Mouse (Mus musculus): ENCODE measurements around the gene Tbata. TPM values are rescaled to one million over a fixed set of nuclear protein-coding genes. Genes with fewer than 3 reads are reported as not detected.

Gene Tbata
- not detected for polyA plus RNA-seq (2015; fragmentation: Illumina TruSeq; extraction: RNeasy Lipid Tissue Mini Kit (QIAGEN cat#74804); ENCODE audit: insufficient read depth, low replicate concordance)

DNA sequence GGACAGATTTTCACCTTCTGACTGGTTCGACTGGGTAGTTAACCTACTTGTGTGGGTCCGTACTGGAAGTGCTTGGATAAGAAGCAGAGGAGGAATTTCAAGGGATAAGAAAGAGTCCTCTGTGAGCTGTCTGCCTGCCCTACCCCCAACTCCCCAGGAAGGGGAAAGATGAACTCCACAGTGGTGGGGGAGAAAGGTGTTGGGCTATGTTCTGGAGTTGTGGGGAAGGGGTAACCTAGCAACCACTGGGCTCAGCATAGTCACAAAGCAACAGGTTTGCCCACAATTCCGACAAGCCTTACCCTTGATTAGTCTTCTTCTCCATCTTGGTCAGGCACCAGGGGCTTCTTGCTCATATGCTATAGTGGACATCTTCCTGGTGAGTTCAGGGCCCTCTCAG is at the start of gene Tbata:
Gene Tbata (plus strand): TSS at position 301 of the 400 bp plus-strand sequence.

GRCm38 (mm10) chr10:61147157-61148040 is 24.4 kb upstream of the Tbata start, which contains the start of gene Sgpl1:
TSS of gene Sgpl1 (minus strand) at chr10:61147703.

Other genes with a start within 250 kb of the Tbata start
- 2.5 TPM for gene Pcbd1, start 82.6 kb upstream of the Tbata start, polyA plus RNA-seq (2015; fragmentation: Illumina TruSeq; extraction: RNeasy Lipid Tissue Mini Kit (QIAGEN cat#74804); ENCODE audit: insufficient read depth, low replicate concordance)
- gene Sgpl1, start 24.3 kb upstream of the Tbata start, polyA plus RNA-seq (2015; fragmentation: Illumina TruSeq; extraction: RNeasy Lipid Tissue Mini Kit (QIAGEN cat#74804); ENCODE audit: insufficient read depth, low replicate concordance): 106 TPM
- 2.3 TPM for gene Adamts14, start 101.5 kb downstream of the Tbata start, polyA plus RNA-seq (2015; fragmentation: Illumina TruSeq; extraction: RNeasy Lipid Tissue Mini Kit (QIAGEN cat#74804); ENCODE audit: insufficient read depth, low replicate concordance)
- 13.0 TPM for gene Prf1, start 125.9 kb downstream of the Tbata start, polyA plus RNA-seq (2015; fragmentation: Illumina TruSeq; extraction: RNeasy Lipid Tissue Mini Kit (QIAGEN cat#74804); ENCODE audit: insufficient read depth, low replicate concordance)
- 6.9 TPM for gene Pald1, start 211.6 kb downstream of the Tbata start, polyA plus RNA-seq (2015; fragmentation: Illumina TruSeq; extraction: RNeasy Lipid Tissue Mini Kit (QIAGEN cat#74804); ENCODE audit: insufficient read depth, low replicate concordance)
- 0.11 TPM for gene Nodal, start 246.0 kb downstream of the Tbata start, polyA plus RNA-seq (2015; fragmentation: Illumina TruSeq; extraction: RNeasy Lipid Tissue Mini Kit (QIAGEN cat#74804); ENCODE audit: insufficient read depth, low replicate concordance)

Measured in spleen, adult 10 weeks (tissue).